Mouse (Mus musculus) neural tube, embryonic 12.5 days (tissue): Measurements from ENCODE around the gene Ccdc6. TPM values are rescaled to one million over a fixed set of nuclear protein-coding genes. Genes with fewer than 3 reads are reported as not detected.

Experiments used
- polyA plus RNA-seq: library from polyadenylated mRNA; unstranded; fragments of >200 nt; fragmentation: Nextera tagmentation; extraction: Ambion mirVana; gene quantifications from 2 replicates; pipeline ENCODE4 v1.2.1, GENCODE M21; 2016

Ccdc6 gene
- polyA plus RNA-seq, 1 experiment from 2014 or later: 16.2 TPM

Other genes with a start within 250 kb of the Ccdc6 start
- gene Mrln, start 107.5 kb downstream of the Ccdc6 start, polyA plus RNA-seq: 4.3 and 5.9 TPM in 2 replicates
- 0.63 TPM in 2 replicates for gene Slc16a9, start 148.0 kb downstream of the Ccdc6 start, polyA plus RNA-seq